Mouse (Mus musculus): Measurements from ENCODE around the gene Gramd4.

Gramd4 gene

DNA sequence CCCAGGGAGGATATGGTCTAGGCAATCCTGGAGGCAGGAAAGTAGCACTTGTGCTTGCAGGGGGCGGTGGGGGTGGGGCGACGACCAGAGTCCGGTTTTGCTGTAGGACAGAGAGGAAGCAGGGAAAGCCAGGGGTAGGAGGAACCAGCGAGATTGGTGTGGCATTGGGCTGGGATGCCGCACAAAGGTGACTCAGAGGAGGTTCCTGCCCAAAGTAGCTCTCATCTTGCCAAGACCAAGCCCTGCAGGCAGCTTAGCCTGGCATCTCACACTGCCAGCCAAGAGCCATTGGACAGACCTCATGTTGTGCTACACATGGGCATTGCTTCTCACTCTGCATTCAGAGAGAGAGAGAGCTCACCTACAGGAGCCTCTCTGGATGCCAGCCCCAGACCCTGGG lies at the start of gene Gramd4:
Gramd4 (plus strand) TSS at position 283 of the 400 bp plus-strand sequence.
- DNase-seq (ENCODE audit: low spot score) = no peak

DNA sequence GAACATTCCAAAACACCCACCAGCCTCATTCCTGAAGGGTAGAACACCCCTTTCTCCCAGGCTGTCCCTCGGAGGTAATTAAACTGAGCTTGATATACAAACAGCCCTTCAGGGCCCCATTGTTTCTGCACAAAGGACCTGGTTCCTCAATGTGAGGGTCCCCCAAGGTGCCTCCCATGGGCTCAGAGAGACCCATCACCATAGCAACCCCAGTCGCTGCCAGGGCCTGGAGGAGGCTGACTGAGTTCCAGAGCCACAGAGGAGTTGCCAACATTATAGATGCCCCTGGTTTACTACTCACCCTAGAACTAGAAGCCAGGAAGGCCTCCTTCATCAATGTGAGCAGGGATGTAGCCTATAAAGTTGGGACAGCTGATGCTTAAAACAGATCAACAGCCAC lies 44.4 kb upstream of the Gramd4 start:
- no peak for DNase-seq (ENCODE audit: low spot score)

DNA sequence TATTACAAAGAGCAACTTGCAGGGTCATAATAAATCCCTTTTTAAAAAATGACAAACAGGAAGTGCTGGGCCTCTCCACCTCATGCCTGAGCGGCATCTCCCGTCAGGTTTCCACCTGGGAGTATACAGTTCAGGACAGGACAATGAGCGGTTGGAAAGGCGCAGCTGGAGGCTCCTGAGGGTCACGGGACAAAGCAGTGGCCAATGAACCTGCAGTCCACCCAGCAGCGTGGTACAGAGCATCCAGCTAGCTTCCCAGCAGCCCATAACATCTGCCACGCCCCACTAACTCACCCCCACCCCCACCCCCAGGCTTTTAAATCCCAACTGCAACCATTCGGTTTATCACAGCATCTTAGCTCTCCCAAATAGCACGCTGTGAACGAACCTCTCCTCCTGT lies 43.8 kb upstream of the Gramd4 start:
- no peak for DNase-seq (ENCODE audit: low spot score)

DNA sequence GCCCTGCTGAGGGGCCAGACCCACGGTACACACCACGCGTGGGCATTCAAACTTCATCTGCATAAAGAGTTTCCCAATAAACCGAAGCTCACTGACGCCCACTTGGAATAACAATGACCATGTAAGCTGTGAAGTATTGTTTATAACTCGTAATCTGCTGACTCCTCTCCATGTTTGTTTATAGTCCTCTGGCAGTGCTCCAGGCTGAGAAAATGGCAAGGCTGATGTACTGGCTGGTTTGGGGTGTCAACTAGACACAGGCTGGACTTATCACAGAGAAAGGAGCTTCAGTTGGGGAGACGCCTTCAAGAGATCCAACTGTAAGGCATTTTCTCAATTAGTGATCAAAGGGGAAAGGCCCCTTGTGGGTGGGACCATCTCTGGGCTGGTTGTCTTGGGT lies 42.5 kb upstream of the Gramd4 start:
- no peak for DNase-seq (ENCODE audit: low spot score)

DNA sequence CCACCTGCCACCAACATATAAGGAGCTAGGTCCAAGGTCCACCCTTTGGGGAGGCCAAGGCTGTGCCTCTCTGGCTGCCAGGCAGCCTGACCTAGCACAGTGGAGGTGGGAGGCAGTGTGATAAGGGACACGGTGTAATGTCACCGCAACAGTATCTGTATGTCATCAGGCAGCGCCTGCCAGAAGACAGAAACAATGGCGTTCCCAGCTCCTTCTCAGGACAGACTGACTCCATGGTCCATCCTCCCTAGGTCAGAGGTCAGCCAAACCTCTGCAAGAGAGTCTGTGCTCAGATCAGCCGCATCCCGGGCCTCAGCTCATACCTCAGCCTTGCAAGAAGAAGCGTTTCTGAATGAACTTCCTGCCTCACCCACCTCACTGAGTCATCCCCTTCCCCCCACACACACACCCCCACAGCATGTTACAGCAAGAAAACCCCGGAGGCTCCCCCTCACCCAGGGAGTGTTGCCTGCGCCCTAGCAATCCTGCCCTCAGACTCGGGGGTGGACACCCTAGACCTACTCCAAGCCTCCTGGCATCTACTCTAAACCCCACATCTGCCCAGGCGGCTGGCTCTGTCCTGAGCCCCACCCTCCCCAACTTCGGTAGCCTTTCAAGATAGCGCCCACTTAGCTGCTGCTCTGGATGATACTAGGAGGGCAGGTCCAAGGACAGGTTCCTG lies 41.5 kb upstream of the Gramd4 start:
- peak; percentile 16 for DNase-seq (ENCODE audit: low spot score)

- DNase-seq (ENCODE audit: low spot score) = no peak
These were observed 40.2 kb upstream of the Gramd4 start for GRCm38 (mm10) chr15:86017336-86017735.

- DNase-seq (ENCODE audit: low spot score) = no peak
These were observed 38.6 kb upstream of the Gramd4 start for GRCm38 (mm10) chr15:86018753-86019512.

DNA sequence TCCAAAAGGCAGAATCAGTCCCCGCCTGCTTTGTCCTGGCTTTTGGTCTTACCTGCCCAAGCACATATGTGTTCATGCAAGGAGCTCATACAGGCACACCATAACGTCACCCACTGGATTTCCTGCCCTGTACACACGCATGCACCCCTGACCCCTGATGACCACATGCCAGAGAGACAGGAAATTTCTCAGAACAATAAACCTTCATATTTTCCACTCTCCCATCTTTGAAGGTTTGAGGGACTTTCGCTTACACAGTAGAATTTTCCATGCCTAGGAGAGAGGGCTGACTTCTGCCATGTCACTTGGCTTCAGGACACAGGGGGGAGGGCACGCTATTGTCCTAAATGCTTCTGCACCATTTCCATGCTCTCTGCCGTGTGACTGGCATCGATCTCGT lies 37.5 kb upstream of the Gramd4 start:
- no peak for DNase-seq (ENCODE audit: low spot score)

DNA sequence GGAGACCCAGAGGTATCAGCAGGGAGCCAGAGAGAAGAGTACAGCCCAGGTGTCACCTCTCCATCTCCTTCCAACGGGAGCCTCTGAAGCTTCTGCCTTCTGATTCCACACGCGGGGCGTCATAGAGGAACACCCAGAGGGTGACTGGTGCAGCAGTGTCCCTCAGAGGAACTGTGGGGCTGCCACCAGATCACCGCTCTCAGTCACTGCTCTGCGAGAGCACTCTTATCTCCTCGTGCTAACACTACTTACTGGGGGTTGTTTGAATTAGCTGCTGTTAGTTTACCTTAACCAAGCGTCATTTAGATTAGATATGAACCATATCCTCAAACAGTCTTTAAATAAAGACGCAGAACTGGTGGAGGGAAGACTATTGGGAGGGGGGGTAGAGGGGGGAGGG lies 36.2 kb upstream of the Gramd4 start:
- no peak for DNase-seq (ENCODE audit: low spot score)

DNA sequence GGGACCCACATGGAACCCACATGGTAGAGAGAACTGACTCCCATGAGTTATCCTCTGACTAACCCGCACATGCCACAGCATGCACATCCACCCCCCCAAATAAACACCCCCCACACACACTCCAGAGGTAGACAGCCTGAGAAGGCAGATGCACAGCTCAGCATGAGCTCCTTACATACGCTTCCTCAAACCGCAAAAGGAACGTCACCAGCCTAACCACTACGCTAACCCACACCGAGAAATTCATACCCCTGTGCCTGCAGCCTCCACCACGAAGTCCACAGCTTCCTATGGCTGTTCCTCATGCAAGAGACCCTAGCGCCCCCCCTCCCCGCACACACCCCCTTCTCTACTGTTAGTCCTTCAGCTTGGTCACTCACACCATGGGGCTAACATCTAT lies 35.5 kb upstream of the Gramd4 start:
- no peak for DNase-seq (ENCODE audit: low spot score)

DNA sequence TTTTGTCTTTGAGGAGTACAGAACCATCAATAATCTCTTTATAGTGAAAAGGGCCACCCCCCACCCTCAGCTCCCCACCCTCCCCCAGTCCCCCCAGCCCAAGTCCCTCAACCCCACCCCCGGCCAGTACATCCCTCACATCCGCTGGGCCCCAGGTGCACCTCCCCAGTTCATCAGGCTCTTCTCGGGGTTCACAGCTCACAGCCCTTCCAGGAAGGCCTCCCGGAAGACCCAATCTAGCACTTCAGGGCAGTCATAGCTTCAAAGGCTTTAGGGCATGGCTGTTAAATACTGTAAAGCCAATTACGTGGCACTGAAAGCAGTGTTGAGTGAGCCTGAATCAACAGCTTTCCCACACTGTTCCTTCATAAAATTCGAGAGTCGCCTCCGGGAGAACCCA lies 29.6 kb upstream of the Gramd4 start:
- no peak for DNase-seq (ENCODE audit: low spot score)

GRCm38 (mm10) chr15:86029981-86030380 lies 27.5 kb upstream of the Gramd4 start:
- DNase-seq (ENCODE audit: low spot score) = no peak

GRCm38 (mm10) chr15:86032811-86033190 lies 24.7 kb upstream of the Gramd4 start:
- peak; percentile 34 for DNase-seq (ENCODE audit: low spot score)

- DNase-seq (ENCODE audit: low spot score) = no peak
These were observed 24.2 kb upstream of the Gramd4 start, which contains the start of gene Celsr1 for GRCm38 (mm10) chr15:86033191-86033841. TSS of gene Celsr1 (minus strand) at chr15:86033777.

DNA sequence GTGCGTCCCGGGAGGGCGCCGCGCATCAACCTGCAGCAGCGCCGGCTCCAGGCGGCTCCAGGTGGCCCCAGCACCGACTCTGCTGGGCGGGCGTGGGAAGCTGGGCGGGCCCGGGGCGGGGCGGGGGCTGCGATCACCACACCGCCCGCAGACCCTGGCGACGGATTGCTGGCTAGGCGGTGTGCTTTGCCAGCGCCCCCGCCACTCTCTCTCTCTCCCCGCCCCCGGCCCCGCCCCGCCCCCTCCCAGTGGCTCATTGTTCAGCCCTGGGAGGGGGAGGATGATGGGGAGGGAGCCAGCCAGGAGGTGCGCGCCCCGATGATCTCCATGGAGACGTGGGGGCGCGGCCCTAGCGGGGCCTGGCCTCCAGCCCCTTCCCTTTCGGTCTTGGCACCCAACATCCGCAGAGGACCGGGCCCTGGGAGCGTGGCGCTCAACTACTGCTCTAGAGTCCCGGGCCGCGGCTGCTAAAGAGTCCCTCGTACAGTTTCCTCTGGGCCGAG lies 23.4 kb upstream of the Gramd4 start:
- peak; percentile 79 for DNase-seq (ENCODE audit: low spot score)

- DNase-seq (ENCODE audit: low spot score) = no peak
These were observed 22.6 kb upstream of the Gramd4 start for GRCm38 (mm10) chr15:86034781-86035360.

DNA sequence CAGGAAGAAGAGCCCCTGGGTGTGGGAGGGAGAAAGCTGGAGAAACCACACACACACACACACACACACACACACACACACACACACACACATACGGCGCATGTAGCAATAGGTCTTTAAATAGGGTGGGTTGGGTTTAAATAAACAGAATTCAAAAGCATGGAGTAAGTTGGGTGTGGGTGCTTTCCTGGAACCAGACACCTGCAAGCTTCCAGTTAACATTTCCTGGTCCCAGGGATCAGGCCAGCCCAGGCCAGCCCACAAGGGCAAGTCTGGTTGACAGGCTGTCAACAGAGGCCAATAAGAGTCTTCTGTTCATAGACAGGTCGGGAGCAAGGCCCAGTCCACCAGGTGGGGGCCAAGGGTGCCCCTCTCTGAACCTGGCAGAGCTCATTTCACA lies 21.6 kb upstream of the Gramd4 start:
- DNase-seq (ENCODE audit: low spot score) = no peak

- DNase-seq (ENCODE audit: low spot score) = peak; percentile 82
These were observed 18.7 kb upstream of the Gramd4 start for GRCm38 (mm10) chr15:86038802-86039201.

- DNase-seq (ENCODE audit: low spot score) = no peak
These were observed 16.1 kb upstream of the Gramd4 start for GRCm38 (mm10) chr15:86041421-86041820.

DNA sequence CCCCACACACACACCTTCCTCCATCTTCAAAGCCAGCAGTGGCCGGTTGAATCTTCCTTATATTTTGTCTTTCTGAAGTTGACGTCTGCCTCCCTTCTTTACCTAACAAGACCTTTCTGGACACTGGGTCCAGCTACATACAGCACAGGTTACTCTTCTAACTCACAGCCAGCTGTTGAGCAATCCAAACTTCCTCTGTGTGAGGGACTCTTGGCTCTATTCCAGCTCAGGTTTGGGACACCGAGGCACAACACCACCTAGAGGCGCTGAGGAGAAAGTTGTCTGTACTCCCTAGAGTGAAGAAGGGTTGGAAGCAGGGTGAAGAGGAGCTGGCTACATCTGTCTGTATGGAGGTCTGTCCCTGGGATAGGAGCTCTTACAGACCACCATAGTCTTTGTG lies 15.1 kb upstream of the Gramd4 start:
- no peak for DNase-seq (ENCODE audit: low spot score)

GRCm38 (mm10) chr15:86049510-86049909 lies 8.0 kb upstream of the Gramd4 start:
- DNase-seq (ENCODE audit: low spot score) = no peak

- DNase-seq (ENCODE audit: low spot score) = no peak
These were observed 7.2 kb upstream of the Gramd4 start for GRCm38 (mm10) chr15:86050170-86050743.
